Mouse (Mus musculus): ENCODE results near the gene Gm17409.

Gm17409 gene

GRCm38 (mm10) chr2:58484284-58484965 is 14.5 kb downstream of the Gm17409 start:
- in situ Hi-C loops (cut with MboI): no loop called here

DNA sequence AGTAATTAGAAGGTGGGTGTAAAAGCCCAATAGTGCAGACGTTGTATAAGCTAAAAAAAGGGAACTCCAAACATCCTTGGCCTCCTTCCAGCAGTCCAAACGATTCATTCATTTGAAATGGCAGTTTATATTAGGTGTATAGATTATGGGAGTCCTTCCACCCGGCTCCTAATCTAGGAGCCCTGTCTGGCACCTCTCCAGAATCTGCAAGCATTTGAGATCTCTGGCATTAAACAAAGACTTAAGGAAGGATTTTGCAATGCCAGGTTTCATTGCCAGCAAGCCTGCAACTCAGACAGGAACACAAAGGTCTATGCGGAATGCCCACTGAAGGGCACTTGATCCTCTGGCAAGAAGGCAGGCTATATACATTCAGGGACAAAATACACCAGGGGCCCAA is 15.2 kb downstream of the Gm17409 start:
- in situ Hi-C loops (cut with MboI): no loop called here

DNA sequence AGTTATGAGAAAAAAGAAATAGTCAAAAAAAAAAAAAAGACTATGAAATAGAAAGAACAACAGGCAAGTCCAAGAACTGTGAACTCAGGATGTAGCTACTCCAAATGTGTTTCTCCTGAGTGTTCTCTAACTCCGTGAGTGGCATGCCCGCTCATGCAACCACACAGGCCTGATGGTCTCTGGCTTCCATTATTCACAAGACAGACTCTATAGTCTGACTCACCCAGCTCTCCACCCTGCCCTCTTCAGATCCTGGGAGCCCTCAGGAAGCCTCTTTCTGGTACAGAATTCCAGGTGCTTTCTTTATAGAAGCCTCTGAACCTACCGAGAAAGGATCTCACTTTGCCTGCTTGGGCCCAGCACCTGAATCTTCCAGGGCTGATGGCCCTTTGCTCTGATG is 15.8 kb downstream of the Gm17409 start:
- in situ Hi-C loops (cut with MboI): no loop called here

DNA sequence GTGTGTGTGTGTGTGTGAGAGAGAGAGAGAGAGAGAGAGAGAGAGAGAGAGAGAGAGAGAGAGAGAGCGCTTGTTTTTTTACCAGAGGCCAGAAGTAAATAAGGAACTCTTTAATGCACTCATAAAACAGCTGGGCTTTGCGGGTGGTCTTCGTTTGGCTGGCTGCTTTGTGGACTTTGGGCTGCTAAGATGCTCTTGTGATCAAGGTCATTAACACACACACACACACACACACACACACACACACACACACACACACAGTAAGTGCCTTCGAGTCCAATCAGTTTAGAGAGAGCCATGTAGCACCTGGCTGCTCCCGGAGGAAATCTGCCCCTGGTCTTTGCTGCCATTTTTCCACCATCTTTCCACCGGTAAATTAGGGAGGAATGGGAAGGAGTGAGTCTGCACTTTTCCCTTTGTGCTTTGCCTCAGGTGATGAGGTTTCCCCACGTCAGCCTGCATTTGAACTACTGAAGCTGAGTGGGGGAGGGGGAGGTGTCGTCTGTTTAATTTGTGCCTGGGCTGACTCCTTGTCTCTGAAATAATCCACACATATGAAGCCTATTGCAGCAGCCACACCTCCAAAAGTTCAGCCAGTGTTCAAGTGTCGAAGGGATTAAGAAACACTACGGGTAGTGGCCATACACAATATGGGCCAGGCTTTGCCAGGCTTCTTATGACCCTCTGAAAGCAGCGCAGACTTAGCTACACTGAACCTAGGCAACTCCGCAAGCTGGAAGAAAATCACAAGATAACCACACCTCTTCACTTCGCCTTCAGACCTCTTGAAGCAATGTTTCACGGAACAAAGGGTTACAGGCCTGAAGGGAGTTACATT is 16.7 kb downstream of the Gm17409 start:
- in situ Hi-C loops (cut with MboI): no loop called here

- in situ Hi-C loops (cut with MboI): no loop called here
These were observed 17.3 kb downstream of the Gm17409 start for GRCm38 (mm10) chr2:58487279-58487560.

DNA sequence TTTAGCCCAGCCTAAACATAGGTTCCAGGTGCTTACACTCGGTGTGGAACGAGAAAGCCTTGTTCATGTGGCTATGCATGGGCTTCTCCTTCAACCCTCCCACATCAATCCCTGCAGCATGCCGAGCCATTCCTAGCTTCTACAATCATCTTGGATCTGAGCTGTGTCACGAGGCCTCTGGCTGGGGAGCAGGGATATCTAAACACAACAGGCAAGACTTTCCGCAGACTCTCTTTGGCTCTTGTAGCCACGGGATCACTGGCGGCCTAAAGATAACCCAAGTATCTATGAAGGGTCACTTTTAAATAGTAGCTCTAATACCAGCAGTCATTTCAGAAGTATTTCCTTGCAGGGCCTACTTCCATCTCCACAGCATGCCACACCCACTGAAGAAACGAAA is 18.5 kb downstream of the Gm17409 start:
- in situ Hi-C loops (cut with MboI): no loop called here

DNA sequence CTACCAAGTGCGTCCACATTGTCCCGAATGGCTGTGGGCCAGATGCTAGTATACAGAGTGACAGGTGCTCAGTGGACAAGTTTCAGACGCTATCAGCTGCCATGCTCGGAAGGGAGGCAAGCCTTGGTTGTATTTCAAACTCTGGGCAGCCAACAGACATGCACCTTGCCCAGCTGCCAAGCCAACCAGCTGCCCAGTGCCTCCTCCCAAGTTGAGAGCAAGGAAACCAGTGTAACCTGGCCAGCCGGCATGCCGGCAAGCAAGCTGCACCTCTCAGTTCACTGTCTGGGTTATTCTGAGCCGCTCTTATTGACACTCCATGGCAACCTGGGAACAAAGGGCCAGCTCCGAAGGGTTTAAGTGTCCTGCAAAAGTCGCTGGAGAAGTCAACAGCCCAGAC is 19.4 kb downstream of the Gm17409 start:
- in situ Hi-C loops (cut with MboI): no loop called here

DNA sequence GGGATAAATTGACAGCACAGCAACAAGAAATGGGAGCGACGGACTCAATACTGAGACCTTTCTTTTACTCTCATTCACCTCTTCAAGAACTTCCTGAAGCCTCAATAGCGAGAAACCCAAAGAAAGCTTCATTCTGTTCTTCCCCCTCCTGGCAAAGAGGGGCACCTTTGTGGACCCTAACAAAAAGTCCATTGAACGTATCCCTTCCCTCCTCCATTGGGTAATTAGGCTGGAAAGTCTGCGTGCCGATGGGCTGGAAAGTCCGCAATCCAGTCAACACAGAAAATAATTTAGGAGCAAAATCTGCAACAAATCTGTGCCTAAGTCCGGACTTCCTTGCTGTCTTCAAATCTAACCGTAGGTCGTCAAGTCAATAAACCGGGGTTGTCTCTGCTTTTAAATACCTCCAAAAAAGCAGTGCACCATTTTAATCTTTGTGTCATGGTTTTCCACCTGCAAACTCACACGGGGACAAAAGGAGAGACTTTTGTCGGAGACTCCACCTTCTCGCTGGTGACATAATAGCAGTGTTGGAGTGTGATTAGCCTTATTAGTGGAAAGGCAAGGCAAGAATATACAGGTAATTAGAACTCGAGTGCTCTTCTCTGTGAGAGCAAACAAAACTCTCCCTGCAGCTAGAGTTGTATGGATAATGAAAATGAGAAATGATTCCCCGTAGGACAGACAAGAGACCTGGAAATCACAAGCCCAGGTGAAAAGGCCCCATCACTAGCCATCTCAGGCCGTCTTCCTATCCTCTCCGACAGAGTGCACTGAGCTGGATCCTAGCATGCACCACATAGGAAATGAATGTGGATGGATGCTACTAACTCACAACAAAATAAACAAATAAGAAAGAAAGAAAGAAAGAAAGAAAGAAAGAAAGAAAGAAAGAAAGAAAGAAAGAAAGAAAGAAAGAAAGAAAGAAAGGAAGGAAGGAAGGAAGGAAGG is 24.0 kb downstream of the Gm17409 start:
- in situ Hi-C loops (cut with MboI): no loop called here

- in situ Hi-C loops (cut with MboI): no loop called here
These were observed 25.4 kb downstream of the Gm17409 start for GRCm38 (mm10) chr2:58495271-58495670.

GRCm38 (mm10) chr2:58496647-58497410 is 26.9 kb downstream of the Gm17409 start:
- in situ Hi-C loops (cut with MboI): no loop called here

DNA sequence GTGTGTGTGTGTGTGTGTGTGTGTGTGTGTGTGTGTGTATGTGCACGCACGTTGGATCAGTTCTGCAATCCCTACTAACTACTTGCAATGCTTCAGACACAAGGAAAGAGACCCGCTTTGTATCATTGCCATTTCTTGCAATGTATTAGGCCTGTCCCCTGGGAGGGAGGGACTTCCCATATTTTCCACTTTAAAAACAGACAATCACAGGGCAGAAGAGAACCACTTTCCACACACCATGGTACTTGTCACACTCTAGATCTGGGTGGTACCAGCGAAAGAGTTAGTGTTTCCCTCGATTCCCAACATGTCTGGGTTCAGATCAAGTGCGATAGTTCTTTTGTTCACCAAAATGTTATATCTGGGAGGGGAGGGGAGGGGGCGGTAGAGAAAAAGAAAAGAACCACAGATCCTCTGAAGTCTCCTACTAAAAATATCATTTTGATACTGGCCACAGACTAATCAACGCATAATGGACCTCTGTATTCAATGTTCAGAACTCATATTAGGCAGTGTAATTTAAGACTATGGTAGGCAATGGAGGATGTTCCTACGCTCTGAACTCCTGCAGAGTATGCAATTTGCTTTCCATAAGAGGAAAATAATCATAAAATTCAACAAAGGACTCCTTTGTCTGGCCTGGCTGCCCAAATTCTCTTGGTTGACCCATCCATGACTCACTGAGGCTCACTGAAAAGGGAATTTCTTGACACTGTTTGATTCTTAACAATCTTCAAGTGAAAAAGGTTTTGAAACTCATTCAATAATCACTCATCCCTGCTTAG is 35.6 kb downstream of the Gm17409 start:
- in situ Hi-C loops (cut with MboI): no loop called here

DNA sequence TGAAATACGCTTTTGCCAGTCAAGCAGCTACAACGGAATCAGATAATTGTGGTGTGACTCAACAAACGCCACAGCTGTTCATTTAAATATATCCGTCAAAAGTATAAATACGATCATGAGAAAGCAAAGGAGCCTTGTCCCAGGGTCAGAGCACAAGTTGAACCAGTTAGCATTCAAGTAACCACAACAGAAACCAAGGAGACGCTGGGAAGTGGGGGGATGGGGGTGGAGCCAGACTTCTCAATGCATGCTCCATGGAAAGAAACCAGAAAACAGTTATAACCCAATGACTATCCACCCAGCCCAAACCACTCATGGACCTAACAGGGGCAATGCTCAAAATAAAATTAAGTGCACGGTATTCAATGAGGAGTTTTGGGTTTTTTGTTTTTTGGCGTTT is 40.3 kb downstream of the Gm17409 start:
- in situ Hi-C loops (cut with MboI): no loop called here

GRCm38 (mm10) chr2:58513212-58513611 is 43.3 kb downstream of the Gm17409 start:
- in situ Hi-C loops (cut with MboI): no loop called here

- in situ Hi-C loops (cut with MboI): no loop called here
These were observed 44.6 kb downstream of the Gm17409 start for GRCm38 (mm10) chr2:58514489-58514888.

- in situ Hi-C loops (cut with MboI): no loop called here
These were observed 46.1 kb downstream of the Gm17409 start for GRCm38 (mm10) chr2:58516000-58516399.

- in situ Hi-C loops (cut with MboI): no loop called here
These were observed 47.0 kb downstream of the Gm17409 start for GRCm38 (mm10) chr2:58516920-58517319.

DNA sequence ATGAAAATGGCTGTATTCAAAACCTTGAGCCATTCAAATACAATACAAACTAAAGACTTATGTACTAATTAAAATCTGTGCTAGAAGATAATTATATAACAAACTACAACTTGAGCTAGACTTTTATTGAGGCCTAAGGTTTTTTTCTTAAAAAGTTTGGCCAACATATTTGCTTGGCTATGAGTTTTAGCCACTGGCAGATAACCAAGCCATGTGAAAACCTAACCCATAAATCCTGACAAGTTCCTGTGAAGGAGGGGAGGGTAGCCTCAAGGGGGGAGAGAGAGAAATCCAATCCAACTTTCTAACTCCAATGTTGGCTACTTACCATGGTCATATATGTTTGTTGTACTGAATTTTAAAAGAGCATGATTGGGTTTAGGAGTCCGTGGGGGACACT is 48.6 kb downstream of the Gm17409 start:
- in situ Hi-C loops (cut with MboI): no loop called here
